In the genomic region with DNA sequence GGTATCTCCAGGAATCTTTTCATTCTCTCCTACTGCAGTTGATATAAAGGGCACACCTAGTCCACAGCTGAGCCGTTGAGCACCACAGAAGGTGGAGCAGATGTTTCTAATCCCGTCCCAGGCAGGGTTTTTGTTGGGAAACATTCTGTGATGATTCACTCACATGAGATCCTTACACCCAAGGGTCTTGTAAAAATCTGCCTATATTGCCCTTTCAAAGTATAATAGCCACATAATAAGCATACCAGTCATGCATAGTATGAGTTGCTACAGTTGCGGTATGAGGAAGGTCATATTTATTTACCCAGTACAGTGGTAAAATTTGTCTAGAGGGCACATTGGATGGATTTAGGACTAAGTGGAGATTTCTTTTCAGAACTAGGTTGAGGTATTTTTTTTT, we compare ENCODE assay signal across 16 mouse cellular contexts.
"Had no signal": no experiment of that assay in that cellular context is flagged by ENCODE, and none has a peak within 500 bp of the region (broad histone marks: within the 10 kb centered on the region; RNA-seq: fewer than 3 reads in every experiment).

No protein-coding gene starts in this region.

- H3K4me3 ChIP-seq: neural tube, embryonic 12.5 days; neural tube, embryonic 13.5 days; neural tube, embryonic 15.5 days; stomach, embryonic 15.5 days had no signal

- H3K36me3 ChIP-seq: neural tube, embryonic 12.5 days; neural tube, embryonic 13.5 days; neural tube, embryonic 15.5 days; stomach, embryonic 15.5 days had no signal

- H3K27ac ChIP-seq: neural tube, embryonic 12.5 days; neural tube, embryonic 13.5 days; neural tube, embryonic 15.5 days; stomach, embryonic 15.5 days had no signal

- H3K4me2 ChIP-seq: neural tube, embryonic 12.5 days; neural tube, embryonic 13.5 days; neural tube, embryonic 15.5 days; stomach, embryonic 15.5 days had no signal

- H3K4me1 ChIP-seq: stomach, embryonic 15.5 days had no signal

- DNase-seq: retina, postnatal 1 day; right cerebral cortex, adult 18-20 months; right cerebral cortex, postnatal 14 days; right cerebral cortex, postnatal 25 days; right cerebral cortex, postnatal 4 days; spleen, adult 18-20 months; thymus, adult 18-20 months; thymus, adult 2 months; thymus, postnatal 14 days; thymus, postnatal 25 days; thymus, postnatal 36 days; thymus, postnatal 4 days had no signal

- H3K27me3 ChIP-seq: neural tube, embryonic 12.5 days; neural tube, embryonic 13.5 days; neural tube, embryonic 15.5 days; stomach, embryonic 15.5 days had no signal

- H3K9ac ChIP-seq: neural tube, embryonic 12.5 days; neural tube, embryonic 13.5 days; neural tube, embryonic 15.5 days; stomach, embryonic 15.5 days had no signal

- H3K9me3 ChIP-seq: neural tube, embryonic 12.5 days; neural tube, embryonic 13.5 days; neural tube, embryonic 15.5 days; stomach, embryonic 15.5 days had no signal
